Mouse (Mus musculus): ENCODE data around the gene Tmppe.
"Not testable (repeated sequence)": the region's sequence is repeated elsewhere in the genome, so short reads cannot be mapped to it uniquely, and the experiment has no call there.

Gene Tmppe

DNA sequence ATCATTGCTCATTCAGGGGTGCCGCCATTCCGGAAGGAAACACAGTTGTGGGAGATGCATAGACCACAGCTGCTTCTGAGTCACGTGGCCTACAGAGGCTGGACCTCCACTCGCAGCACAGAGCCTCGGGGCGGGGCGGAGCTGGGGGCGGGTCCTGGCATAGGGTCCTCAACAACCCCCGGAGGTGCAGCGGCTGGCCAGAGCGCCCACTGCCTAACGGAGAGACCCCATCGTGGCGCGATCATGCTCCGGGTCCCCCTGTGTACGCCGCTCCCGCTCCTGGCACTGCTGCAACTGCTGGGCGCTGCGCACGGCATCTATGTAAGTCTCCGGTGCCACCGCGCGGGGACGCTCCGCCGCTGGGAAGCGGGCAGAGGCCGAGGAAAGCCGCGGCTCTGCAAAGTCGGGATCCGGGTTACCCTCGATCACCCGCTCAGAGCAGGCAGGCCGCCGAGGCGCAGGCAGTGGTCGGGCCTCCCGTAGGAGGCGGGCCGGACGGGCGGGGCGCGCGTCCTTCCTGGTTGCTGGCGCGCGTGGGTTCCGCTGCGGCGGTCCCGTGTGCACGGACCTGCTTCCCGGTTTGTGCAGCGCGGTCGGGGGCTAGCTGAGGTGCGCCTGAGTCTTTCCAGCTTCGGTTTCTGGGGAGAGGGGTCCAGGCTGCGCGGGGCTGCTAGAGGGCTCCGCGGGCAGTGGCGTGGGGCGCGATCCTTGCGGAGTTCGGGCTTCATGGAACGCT lies at the start of gene Tmppe, which contains the start of gene Glb1:
Gene Tmppe, plus strand, starts transcription at position 157 of the 736 bp plus-strand sequence.
Gene Glb1, plus strand, starts transcription at position 128 of the 736 bp plus-strand sequence.
- DNase-seq (ENCODE audit: low read depth) = peak; percentile 56

DNA sequence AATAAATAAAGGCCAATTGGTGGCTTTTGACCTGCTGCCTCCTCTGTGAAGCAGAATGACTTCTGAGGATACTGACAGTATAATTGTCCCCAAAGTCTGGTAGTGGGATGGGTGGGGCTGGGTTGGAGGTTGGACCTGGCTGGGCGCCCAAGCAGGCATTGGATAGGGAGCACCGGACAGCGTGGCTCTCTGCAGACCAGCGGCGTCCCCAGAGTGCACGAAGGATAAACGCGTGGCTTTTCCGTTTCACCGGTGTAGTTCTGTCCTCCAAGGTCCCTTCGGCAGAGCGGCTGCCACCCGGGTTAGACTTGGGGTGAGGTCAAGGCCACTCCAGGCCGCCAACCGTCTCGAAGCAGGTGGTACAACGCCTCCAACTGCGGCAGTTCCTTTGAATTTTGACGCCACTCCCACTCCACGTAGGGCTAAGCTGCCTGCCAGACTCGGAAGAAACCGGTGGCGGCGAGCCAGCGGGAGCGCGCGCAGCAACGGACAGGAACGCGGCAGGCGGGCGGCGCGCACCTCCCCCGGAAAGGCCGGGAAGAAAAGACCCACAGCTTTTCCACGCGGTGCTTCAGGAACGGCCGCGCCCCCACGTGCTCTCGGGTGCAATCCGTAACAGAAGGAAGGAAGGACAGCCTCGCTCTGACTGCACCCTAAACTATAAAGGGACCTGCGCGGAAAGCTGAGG lies 33.0 kb upstream of the Tmppe start:
- DNase-seq (ENCODE audit: low read depth) = peak; percentile 33

DNA sequence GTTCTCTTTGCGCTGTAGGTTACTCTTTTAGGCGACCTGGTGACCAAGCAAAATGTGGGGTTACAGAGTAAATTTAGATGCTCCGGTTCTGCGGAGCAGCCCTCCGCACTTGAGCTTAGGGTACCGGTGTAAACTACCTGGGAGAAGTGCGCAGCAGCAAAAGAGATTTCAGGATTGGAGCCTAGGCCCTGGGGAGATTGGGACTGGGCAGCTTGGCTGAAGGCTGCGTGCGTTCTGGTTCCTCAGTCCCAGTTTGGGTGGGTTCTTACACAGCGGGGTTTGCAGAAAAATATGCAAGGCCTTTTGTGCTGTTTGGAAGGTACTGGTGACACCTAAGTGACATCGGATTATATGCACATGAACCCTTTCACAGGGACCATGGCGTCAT lies 32.4 kb upstream of the Tmppe start:
- no peak for DNase-seq (ENCODE audit: low read depth)

DNA sequence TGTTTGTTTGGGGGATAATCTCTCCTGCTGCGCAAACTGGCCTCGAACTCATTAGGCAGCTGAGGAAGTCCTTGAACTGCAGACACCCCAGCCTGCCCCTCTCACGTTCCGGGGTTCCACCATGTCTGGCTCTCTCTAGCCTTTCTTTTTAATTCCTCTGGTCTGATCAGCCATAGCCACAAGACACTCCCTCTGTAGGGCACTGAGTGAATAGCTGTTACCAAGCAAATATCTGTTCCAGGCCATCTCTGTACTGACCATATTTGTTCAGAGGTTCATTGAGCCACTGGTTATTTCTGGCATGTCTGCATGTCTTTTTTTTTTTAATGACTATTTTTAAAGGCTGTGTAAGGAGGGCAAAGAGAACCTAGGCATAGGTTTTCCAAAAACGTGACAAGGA lies 31.5 kb upstream of the Tmppe start:
- DNase-seq (ENCODE audit: low read depth) = not testable (repeated sequence)

DNA sequence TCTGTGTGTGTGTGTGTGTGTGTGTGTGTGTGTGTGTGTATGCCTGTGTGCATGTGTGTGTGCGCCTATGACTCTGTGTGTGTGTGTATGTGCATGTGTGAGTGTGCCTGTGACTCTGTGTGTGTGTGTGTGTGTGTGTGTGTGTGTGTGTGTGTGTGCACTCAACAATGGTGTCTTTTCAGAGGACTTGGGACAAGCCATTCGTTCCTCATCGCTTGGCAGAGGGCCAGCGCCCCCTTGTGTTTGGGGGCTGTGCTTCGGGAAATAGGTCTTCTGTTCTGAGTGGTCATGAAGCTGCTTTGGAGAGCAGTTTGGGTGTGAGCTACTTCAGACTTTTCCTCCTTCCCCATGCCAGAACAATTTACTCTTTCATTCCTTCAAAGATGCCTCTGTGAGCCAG lies 29.2 kb upstream of the Tmppe start:
- not testable (repeated sequence) for DNase-seq (ENCODE audit: low read depth)

DNA sequence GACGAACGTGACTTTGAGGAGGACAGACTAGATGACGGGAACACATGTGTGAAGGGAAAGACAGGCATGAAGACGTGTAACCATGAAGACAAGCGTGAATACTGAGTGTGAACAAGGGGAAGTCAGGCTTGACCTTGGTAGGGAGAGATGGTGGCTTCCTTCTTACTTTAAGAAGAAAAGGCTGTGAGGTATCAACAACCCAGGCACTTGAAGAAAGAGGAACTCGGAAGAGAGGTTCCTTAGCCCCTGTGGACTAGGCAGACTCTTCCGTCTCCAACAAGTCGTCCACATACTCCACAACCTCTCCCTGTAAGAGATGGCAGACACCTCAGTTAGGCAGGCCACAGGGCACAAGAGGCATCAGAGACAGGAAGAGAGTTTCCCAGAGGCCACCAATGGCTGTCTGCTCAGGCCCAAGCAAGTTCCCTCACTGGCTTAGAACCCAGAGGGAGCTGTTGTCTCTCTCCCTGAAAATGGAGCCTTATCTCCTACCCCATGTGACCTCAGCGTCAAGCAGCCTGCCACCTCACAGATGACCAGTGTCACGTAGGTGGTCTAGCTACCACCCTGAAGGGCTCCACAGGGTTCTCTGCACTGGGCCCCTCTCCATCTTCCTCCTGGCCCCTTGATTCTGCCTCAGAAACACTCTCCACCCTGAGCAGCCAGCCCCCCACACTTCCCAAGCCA lies 25.5 kb upstream of the Tmppe start:
- no peak for DNase-seq (ENCODE audit: low read depth)

DNA sequence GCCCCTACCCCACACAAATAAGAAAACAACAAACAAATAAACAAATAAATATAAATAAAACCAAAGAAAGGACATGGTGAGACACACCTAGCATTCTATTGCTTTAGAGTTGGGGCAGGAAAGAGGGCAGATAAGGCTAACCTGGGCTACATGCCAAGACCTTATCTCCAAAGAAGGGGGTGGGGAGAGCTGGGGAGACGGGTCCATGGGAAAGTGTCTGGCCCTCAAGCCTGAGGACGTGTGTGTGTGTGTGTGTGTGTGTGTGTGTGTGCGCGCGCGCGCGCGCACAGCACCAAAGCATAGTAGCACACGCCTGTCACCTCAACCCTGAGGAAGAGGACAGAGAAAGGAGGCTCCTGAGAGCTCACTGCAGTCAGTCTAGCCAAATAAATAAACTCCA lies 23.7 kb upstream of the Tmppe start:
- no peak for DNase-seq (ENCODE audit: low read depth)

DNA sequence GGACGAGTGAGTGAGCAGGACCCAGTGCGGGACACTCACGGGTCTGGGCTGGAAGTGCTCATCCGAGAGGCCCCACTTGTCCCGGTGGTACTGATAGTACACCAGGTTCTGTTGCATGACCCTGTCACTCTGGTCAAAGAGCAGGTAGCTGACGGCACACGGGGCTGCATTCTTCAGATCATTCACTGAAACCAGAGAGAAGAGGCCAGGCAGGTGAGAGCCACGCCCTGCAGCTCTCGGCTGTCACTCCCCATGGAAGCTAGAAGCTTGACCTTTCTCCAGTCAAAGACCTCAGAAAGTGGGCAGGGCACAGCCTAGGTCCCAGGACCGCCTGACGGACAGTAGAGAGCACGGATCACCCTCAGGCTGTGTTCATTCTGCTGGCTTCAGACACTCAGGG lies 21.0 kb upstream of the Tmppe start:
- no peak for DNase-seq (ENCODE audit: low read depth)

DNA sequence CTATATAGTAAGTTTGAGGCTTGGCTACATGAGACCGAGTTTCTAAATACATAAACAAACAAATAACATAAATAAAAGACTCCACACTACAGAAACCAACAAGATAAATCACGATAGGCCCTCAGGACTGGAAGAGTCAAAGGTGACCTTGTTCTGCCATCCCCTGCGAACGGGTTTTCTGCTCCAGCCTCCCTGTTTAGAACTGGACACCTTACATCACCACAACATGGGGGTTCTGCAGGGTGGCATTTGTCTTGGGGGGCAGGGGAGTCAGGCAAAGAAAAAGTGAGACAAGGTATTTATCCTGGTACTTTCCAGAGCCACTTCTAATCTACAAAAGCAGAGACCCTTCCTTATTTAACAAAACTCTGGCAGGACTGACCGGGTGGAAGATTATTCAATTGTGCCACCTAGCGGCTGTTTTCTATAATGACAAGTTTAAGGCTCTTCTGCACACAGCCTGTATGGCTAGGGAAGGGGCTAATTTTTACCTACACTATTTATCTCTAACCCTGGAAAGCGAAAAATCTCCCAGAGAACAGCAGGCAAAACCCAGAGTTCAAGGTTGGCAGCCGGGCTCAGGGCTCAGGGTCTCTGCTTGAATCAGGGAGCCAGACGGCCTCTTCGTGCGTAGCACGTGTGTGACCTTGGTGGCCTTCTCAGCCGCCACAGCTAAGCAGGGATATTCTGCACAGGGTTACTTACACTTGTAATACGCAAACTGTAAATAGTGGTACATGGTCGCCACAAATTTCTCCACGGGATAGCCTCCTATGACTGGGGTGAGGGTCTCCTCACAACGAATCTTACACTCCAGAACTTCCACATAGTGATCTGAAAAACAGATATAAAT lies 19.8 kb upstream of the Tmppe start:
- DNase-seq (ENCODE audit: low read depth) = no peak

DNA sequence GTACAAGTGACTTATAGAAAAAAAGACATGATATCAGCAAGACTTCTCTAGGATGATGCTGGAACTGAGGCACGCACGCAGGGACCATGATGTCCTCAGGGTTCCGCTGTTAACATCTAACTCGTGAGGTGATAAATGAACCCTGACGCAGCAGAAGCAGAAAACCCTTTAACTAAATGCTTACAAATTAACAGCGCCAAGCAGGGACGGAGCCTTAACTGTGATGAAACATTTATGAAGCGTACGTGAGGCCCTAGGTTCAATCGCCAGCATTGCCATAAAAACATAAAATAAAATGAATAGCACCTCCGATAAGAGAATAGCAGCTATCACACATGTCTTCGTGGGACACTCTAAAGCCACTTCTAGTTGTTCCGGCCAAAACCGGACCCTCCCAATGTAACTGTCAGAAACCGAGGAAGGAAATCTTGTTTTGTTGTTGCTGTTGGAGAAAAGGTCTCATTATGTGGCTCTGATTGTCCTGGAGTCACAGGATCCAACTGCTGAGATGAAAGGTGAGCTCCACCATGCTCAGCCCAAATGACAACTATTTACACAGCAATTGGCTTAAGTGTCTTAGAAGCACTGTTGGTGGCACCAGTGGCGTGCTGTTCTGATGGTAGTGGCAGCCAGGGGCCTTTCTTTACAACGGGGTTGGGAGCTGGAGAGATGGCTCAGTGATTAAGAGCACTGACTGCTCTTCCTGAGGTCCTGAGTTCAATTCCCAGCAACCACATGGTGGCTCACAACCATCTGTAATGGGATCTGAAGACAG lies 17.8 kb upstream of the Tmppe start:
- no peak for DNase-seq (ENCODE audit: low read depth)

DNA sequence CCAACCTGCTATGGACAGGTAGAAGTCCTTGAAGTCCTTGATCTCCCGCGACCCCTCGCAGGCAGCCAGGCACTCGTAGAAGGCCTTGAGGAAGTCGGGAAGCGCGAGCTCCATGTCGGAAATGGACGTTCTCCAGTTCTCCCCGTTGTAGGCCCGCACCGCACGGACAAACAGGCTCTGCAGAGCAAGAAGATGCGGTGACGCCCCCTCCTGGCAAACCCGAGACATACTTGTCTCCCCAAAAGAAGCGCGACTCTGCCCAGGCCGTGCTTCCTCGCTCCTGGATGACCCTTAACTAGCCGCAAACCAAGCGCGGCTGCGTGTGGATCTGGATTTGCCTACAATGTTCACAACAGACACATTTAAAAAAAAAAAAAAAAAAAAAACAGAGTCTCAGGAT lies 16.2 kb upstream of the Tmppe start:
- no peak for DNase-seq (ENCODE audit: low read depth)

DNA sequence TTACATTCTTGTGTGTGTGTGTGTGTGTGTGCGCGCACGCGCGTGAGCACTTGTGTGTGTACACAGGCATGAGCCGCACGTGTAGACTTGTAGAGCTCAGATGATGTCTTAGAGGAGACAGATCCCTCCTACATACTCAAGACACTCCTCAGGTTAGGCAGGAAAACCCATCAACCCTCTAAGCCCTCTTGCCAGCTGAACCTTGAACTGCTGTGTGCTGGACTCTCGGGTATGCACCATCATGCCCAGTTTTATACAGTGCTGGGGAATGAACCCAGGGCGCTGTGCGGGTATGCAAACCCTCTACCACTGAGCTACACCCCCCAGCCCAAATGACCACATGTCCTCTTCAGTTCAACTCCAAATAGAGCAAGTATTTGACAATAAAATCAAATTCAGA lies 15.7 kb upstream of the Tmppe start:
- DNase-seq (ENCODE audit: low read depth) = no peak

DNA sequence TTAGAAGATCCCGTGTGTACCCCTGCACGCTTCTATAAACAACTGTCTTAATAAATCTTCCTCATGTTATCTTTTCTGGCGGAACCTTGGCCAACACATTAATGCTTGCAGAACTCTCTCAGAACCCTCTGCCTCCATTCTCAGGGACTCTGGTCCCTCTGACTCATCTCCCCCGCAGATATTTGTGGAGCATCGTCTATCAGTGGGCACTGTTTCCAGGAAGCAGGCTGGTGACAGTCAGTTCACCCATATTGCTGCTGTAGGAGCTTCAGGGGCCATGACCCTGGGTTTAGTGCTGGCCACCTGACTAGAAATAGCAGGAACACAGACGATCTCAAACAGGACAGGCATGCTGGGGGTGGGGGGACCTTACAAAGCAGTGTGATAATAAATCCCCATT lies 13.8 kb upstream of the Tmppe start:
- no peak for DNase-seq (ENCODE audit: low read depth)

DNA sequence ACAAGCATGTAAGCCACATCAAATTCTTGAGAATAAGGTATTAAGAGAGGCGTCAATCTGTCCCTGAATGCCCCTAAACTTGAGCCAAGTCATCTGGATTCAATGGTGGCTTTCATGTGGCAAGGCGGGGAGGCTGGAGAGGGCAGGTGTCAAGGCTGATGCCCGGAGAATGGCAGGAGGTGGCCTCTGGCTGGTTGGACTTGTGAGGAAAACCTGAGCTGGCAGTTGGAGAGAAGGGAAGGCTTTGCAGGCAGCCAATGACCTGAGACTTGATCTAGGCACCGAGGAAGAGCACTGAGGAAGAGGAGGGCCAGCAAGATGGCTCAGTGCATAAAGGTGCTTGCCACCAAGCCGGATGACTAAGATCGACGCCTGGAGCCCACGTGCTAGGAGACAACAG lies 12.6 kb upstream of the Tmppe start:
- DNase-seq (ENCODE audit: low read depth) = no peak

DNA sequence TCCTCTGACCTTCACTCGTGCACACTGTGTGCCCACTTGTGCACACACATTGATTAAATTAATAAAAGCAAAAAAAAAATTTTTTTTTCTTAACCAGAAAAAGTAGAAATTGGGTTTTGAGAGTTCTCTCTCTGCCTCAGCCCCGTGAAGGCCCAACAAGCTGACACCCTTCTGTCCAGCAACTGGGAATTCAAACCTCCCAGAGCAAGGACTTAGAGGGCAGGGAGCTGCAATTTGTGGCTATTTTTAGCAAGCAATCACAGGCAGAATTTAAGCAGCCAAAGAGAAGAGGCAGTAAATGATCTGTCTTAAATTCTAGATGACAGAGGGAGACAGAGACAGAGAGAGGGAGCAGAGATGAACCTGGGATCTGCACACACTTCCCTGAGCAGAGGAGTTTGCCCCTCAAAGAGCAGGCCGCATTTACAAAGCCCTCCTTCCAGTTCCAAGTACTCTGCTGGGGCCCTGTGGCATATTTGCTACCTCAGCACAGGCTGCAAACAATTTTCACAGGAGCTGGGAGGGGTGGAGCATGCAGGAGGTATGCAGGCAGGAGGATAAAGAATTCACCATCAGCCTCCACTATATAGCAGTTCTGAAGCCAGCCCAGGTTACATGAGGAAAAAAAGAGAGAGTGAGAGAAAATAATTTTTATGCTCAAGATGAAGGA lies 12.1 kb upstream of the Tmppe start:
- DNase-seq (ENCODE audit: low read depth) = no peak

DNA sequence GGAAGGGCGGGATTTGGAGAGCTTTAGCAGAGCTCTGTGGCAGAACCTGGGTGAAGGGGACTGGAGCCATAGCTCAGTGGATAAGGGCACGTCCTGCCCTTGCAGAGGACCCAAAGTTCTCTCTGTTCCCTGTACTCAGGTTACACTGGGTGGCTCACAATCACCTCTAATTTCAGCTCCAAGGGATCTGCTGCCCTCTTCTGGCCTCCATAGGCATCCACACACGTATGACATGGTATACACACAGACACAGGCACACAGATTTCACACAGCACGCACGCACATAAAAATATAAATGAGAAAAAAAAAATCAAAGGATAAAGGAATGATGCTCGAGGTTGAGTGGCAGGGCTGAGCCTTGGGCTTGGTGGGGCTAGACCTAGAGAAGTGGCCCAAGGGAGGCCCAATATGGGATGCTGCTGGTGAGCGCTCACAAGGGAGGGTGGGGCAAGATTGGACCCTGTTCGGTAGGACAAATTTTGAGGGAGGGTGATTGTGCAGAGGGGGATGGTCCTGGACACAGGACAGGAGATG lies 11.5 kb upstream of the Tmppe start:
- DNase-seq (ENCODE audit: low read depth) = no peak

DNA sequence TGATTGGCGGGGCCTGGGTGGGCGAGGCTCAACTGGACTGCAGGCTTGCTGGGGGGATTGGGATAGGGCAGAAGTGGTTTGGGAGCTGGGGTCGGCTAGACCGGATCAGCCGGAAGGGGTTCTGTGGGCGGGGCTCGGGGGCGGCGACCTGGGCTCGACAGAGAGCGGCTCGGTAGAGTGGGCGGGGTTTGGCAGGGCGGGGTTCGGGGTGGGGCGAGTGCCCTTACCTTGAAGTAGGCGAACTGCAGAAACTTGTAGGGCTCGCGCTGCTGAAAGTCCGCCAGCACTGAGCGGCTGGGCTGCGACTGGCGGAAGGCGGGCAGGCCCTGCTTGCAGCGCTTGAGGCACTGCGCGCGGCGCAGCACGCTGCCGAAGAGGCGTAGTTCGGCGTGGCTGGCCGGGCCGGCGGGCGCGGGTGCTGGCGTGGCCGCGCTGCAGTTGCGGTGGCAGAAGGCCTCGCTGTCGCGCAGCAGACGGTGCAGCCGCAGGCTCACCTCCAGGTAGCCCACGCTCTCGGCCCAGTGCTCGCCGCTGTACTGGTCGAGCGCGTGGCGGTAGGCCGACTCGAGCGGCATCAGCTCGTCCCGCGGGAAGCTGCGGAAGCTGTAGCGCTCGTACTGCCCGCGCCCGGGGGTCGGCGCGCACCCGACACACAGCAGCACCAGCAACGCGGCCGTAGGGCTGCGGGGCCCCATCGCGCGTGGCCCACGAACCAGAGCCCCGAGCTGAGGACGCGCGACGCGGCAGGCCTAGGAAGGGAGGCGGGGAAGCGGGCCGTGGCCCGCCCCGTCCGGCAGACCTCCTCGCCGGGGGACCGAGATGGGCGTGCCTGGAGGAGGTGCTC lies 10.8 kb upstream of the Tmppe start, which contains the start of gene Crtap:
Gene Crtap, minus strand, starts transcription at position 771 of the 844 bp plus-strand sequence.
- no peak for DNase-seq (ENCODE audit: low read depth)

DNA sequence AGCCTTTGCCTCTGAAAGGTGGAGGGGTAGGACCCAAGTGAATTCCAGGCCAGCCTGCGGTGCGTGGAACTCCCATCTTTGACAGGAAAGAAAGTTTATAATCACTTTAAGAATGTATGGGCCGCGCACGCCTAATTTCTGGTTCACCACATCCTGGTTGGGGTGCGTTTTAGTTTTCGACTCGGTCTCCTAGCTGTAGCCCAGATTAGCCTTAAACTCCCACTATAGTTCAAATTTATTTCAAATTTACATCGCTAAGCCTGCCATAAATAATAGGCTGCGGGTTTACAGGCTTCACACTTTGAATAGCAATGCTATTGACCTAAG lies 10.2 kb upstream of the Tmppe start:
- no peak for DNase-seq (ENCODE audit: low read depth)

DNA sequence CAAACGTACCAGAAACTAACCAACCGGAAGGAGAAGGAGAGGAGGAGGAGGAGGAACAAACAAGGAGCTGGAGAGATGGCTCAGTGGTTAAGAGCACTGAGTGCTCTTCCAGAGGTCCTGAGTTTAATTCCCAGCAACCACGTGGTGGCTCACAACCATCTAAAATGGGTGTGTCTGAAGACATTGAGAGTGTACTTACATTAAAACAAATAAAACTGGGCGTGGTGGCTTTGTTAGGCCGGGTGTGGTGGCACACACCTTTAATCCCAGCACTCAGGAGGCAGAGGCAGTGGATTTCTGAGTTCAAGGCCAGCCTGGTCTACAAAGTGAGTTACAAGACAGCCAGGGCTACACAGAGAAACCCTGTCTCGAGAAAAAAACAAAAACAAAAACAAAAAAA lies 6.8 kb upstream of the Tmppe start:
- DNase-seq (ENCODE audit: low read depth) = not testable (repeated sequence)

DNA sequence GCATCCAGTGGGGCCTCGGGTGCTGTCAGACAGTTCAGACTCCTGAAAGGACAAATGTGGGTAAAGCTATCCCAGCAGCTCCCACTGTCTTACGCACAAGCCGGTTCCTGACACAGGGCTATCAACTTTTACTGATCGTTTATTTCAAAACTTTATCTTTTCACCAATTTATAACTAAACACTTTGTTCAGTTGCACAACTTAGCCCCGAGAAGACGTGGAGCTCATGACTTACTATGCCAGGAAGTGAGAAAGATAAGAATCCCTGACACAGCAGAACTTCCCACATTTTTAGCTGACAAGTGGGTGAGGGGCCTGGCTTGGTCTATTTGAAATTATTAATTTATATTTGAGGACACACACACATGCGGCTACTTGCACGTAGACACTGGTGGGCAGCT lies 6.2 kb upstream of the Tmppe start:
- DNase-seq (ENCODE audit: low read depth) = no peak

Measured in fibroblast of lung, adult 2 months (primary cell).